Mouse (Mus musculus) lung, embryonic 14.5 days (tissue): ENCODE measurements around the gene Xrn1. TPM values are rescaled to one million over a fixed set of nuclear protein-coding genes. Genes with fewer than 3 reads are reported as not detected.
A peak's percentile ranks its signal among the peaks of the same experiment; 100 is the strongest.

Source experiments
- ATAC-seq: fragments of 200-750 bp; cut with Nextera tagmentation; 2 replicates; pipeline ENCODE4 v1.8.0; 2017; ENCODE audit warnings: mild to moderate bottlenecking, moderate TSS enrichment, moderate library complexity; ENCODE audit not compliant: insufficient read depth
- DNase-seq: peaks from one replicate; pipeline ENCODE4 v3.0.0-alpha.2; 2015
- H3K27ac ChIP-seq: fragments of 300-500 bp; sonication (generic); 2 replicates; pipeline ENCODE4 v1.5.1; 2014; ENCODE audit warnings: low read depth, mild to moderate bottlenecking, moderate library complexity
- H3K27me3 ChIP-seq: fragments of 300-500 bp; sonication (generic); 2 replicates; pipeline ENCODE4 v1.6.1; 2014; ENCODE audit warnings: low read length, control low read depth; ENCODE audit not compliant: insufficient read depth
- H3K36me3 ChIP-seq: fragments of 300-500 bp; sonication (generic); 2 replicates; pipeline ENCODE4 v1.6.1; 2014; ENCODE audit warnings: control low read depth; ENCODE audit not compliant: insufficient read depth
- H3K4me1 ChIP-seq: fragments of 300-500 bp; sonication (generic); 2 replicates; pipeline ENCODE4 v1.6.1; 2014; ENCODE audit warnings: antibody characterized with exemption, control low read depth; ENCODE audit not compliant: insufficient read depth
- H3K4me2 ChIP-seq: fragments of 300-500 bp; sonication (generic); 2 replicates; pipeline ENCODE4 v1.6.1; 2014; ENCODE audit warnings: mild to moderate bottlenecking
- H3K4me3 ChIP-seq: fragments of 300-500 bp; sonication (generic); 2 replicates; pipeline ENCODE4 v1.5.1; 2014; ENCODE audit warnings: low read depth, low read length
- H3K9ac ChIP-seq: fragments of 300-500 bp; sonication (generic); 2 replicates; pipeline ENCODE4 v1.6.1; 2014
- H3K9me3 ChIP-seq: fragments of 300-500 bp; sonication (generic); 2 replicates; pipeline ENCODE4 v1.6.1; 2016; ENCODE audit warnings: low read depth, low read length, control low read depth
- CTCF ChIP-seq: IDR thresholded peaks from 2 replicates; pipeline ENCODE4 v1.5.1; 2016; ENCODE audit warnings: antibody characterized with exemption, low read depth
- WGBS: fragments of 180-500 bp; shearing (Covaris S2); extraction: QIAGEN DNeasy Blood & Tissue Kit; methylation state at CpG from one replicate; pipeline ENCODE4 v1.1.7; 2014; 5-methylcytosine and 5-hydroxymethylcytosine counted together
- polyA plus RNA-seq: library from polyadenylated mRNA; unstranded; fragments of >200 nt; fragmentation: Nextera tagmentation; extraction: Ambion mirVana; gene quantifications from 2 replicates; pipeline ENCODE4 v1.2.1, GENCODE M21; 2014

Gene Xrn1
- polyA plus RNA-seq, 1 experiment from 2014 or later: 21.1 TPM

- ATAC-seq: no peak
- no peak overlapping the region for H3K9ac ChIP-seq
- WGBS: 93% methylated on average over 3 of the region's 3 CpGs
- no peak for DNase-seq
- no peaks in the 10 kb centered on the region for H3K9me3 ChIP-seq
- no peak overlapping the region for H3K27ac ChIP-seq
- H3K36me3 ChIP-seq: peaks cover 68% of the 10 kb centered on the region
- H3K4me1 ChIP-seq: no peaks in the 10 kb centered on the region
- TF ChIP-seq CTCF: no peak
- no peak overlapping the region for H3K4me2 ChIP-seq
- H3K27me3 ChIP-seq: no peaks in the 10 kb centered on the region
- H3K4me3 ChIP-seq: no peak overlapping the region
Measured at GRCm38 (mm10) chr9:96044214-96044613, 89.7 kb downstream of the Xrn1 start.

GRCm38 (mm10) chr9:96051501-96051900 lies 96.9 kb downstream of the Xrn1 start:
- no peak overlapping the region for H3K9ac ChIP-seq
- 96% methylated on average over 3 of the region's 4 CpGs for WGBS
- no peaks in the 10 kb centered on the region for H3K4me1 ChIP-seq
- H3K9me3 ChIP-seq: no peaks in the 10 kb centered on the region
- H3K36me3 ChIP-seq: peaks cover 70% of the 10 kb centered on the region
- no peak for TF ChIP-seq CTCF
- H3K4me3 ChIP-seq: no peak overlapping the region
- DNase-seq: no peak
- H3K27me3 ChIP-seq: no peaks in the 10 kb centered on the region
- H3K4me2 ChIP-seq: no peak overlapping the region
- no peak for ATAC-seq
- no peak overlapping the region for H3K27ac ChIP-seq

GRCm38 (mm10) chr9:96054878-96055277 lies 100.3 kb downstream of the Xrn1 start:
- Histone ChIP-seq H3K9me3 (no peaks in the 10 kb centered on the region), H3K4me2 (no peak overlapping the region), H3K4me1 (no peaks in the 10 kb centered on the region), H3K36me3 (peaks cover 66% of the 10 kb centered on the region), H3K27ac (no peak overlapping the region), H3K4me3 (no peak overlapping the region), H3K27me3 (no peaks in the 10 kb centered on the region), H3K9ac (no peak overlapping the region)
- DNase-seq (no peak), ATAC-seq (no peak)
- WGBS: 78% methylated on average over 5 of the region's 5 CpGs
- no peak for TF ChIP-seq CTCF

GRCm38 (mm10) chr9:96056417-96057223 lies 102.1 kb downstream of the Xrn1 start:
- H3K27me3 ChIP-seq: no peaks in the 10 kb centered on the region
- no peaks in the 10 kb centered on the region for H3K4me1 ChIP-seq
- no peaks in the 10 kb centered on the region for H3K9me3 ChIP-seq
- ATAC-seq (no peak), DNase-seq (no peak)
- H3K27ac ChIP-seq: no peak overlapping the region
- TF ChIP-seq CTCF: no peak
- H3K4me3 ChIP-seq: no peak overlapping the region
- H3K9ac ChIP-seq: no peak overlapping the region
- no peak overlapping the region for H3K4me2 ChIP-seq
- peaks cover 50% of the 10 kb centered on the region for H3K36me3 ChIP-seq
- 76% methylated on average over 6 of the region's 6 CpGs for WGBS

- Histone ChIP-seq H3K9ac (no peak overlapping the region), H3K27ac (no peak overlapping the region), H3K4me2 (no peak overlapping the region), H3K9me3 (no peaks in the 10 kb centered on the region), H3K4me1 (no peaks in the 10 kb centered on the region), H3K27me3 (no peaks in the 10 kb centered on the region), H3K4me3 (no peak overlapping the region), H3K36me3 (peaks cover 9% of the 10 kb centered on the region; the same call in 1 of the 2 replicates)
- DNase-seq (no peak), ATAC-seq (no peak)
- 76% methylated on average over 2 of the region's 2 CpGs for WGBS
- no peak for TF ChIP-seq CTCF
Measured at GRCm38 (mm10) chr9:96063083-96063802, 108.7 kb downstream of the Xrn1 start.

GRCm38 (mm10) chr9:96063803-96064475 lies 109.4 kb downstream of the Xrn1 start:
- 71% methylated on average over 5 of the region's 5 CpGs for WGBS
- no peak for TF ChIP-seq CTCF
- H3K4me1 ChIP-seq: no peaks in the 10 kb centered on the region
- no peak overlapping the region for H3K4me2 ChIP-seq
- H3K4me3 ChIP-seq: no peak overlapping the region
- no peak for DNase-seq
- no peak overlapping the region for H3K9ac ChIP-seq
- H3K27me3 ChIP-seq: no peaks in the 10 kb centered on the region
- no peaks in the 10 kb centered on the region for H3K9me3 ChIP-seq
- ATAC-seq: no peak
- peaks cover 2% of the 10 kb centered on the region; the same call in 1 of the 2 replicates for H3K36me3 ChIP-seq
- no peak overlapping the region for H3K27ac ChIP-seq

GRCm38 (mm10) chr9:96067507-96067906 lies 112.9 kb downstream of the Xrn1 start:
- no peak for ATAC-seq
- no peak overlapping the region for H3K4me2 ChIP-seq
- no peak overlapping the region for H3K27ac ChIP-seq
- H3K27me3 ChIP-seq: no peaks in the 10 kb centered on the region
- peak; percentile 12 for DNase-seq
- no peaks in the 10 kb centered on the region for H3K9me3 ChIP-seq
- H3K4me3 ChIP-seq: no peak overlapping the region
- no peak overlapping the region for H3K9ac ChIP-seq
- no peaks in the 10 kb centered on the region for H3K4me1 ChIP-seq
- 50% methylated on average over 2 of the region's 2 CpGs for WGBS
- TF ChIP-seq CTCF: no peak
- no peaks in the 10 kb centered on the region for H3K36me3 ChIP-seq
